Mouse (Mus musculus): Measurements from ENCODE around the gene Arl3. TPM values are rescaled to one million over a fixed set of nuclear protein-coding genes. Genes with fewer than 3 reads are reported as not detected.
A peak's percentile ranks its signal among the peaks of the same experiment; 100 is the strongest.

Gene Arl3
- polyA plus RNA-seq, 1 experiment, result 81.9 TPM

GRCm38 (mm10) chr19:46495136-46495535 lies 77.9 kb downstream of the Arl3 start:
- no peaks in the 10 kb centered on the region for H3K36me3 ChIP-seq (ENCODE audit: control insufficient read depth, insufficient read depth)
- no peak overlapping the region for H3K4me2 ChIP-seq (ENCODE audit: low read depth)
- H3K4me3 ChIP-seq, result no peak overlapping the region
- no peak overlapping the region for H3ac ChIP-seq (ENCODE audit: control insufficient read depth, insufficient read length)
- H3K27me3 ChIP-seq (ENCODE audit: control insufficient read depth, insufficient read depth, insufficient read length), result no peaks in the 10 kb centered on the region
- H3K79me2 ChIP-seq (ENCODE audit: control insufficient read depth, insufficient read depth), result no peaks in the 10 kb centered on the region
- TF ChIP-seq CEBPB (IDR thresholded peaks at IDR 0.05; ENCODE audit: insufficient read depth, poor library complexity, severe bottlenecking), result no peak
- no peak for TF ChIP-seq MYOG (IDR thresholded peaks at IDR 0.05; ENCODE audit: control insufficient read depth in 1 of 3, insufficient read depth in 1 of 3, insufficient read length in 2 of 3, low read depth in 2 of 3)
- no peak for TF ChIP-seq TCF3 (IDR thresholded peaks at IDR 0.05; ENCODE audit: insufficient read length, low read depth)
- TF ChIP-seq SRF (IDR thresholded peaks at IDR 0.05; ENCODE audit: control insufficient read depth, insufficient read length, low read depth), result no peak
- TF ChIP-seq REST (IDR thresholded peaks at IDR 0.05; ENCODE audit: insufficient read depth, insufficient read length), result no peak
- TF ChIP-seq E2F4 (IDR thresholded peaks at IDR 0.05; ENCODE audit: insufficient read depth), result no peak
- TF ChIP-seq POLR2A (IDR thresholded peaks at IDR 0.05; ENCODE audit: insufficient read length, low read depth), result no peak
- TF ChIP-seq MYOD1 (IDR thresholded peaks at IDR 0.05; ENCODE audit: control insufficient read depth in 1 of 3, insufficient read length in 2 of 3, low read depth in 2 of 3), result no peak
- no peak for TF ChIP-seq USF1 (IDR thresholded peaks at IDR 0.05; ENCODE audit: low read depth)
- TF ChIP-seq POLR2AphosphoS2 (IDR thresholded peaks at IDR 0.05; ENCODE audit: insufficient read length, low read depth), result no peak
- no peak for TF ChIP-seq TCF12 (IDR thresholded peaks at IDR 0.05; ENCODE audit: insufficient read depth, poor library complexity, severe bottlenecking)
- no peak for TF ChIP-seq MAX (IDR thresholded peaks at IDR 0.05; ENCODE audit: low read depth)

- no peaks in the 10 kb centered on the region for H3K36me3 ChIP-seq (ENCODE audit: control insufficient read depth, insufficient read depth)
- no peaks in the 10 kb centered on the region for H3K79me2 ChIP-seq (ENCODE audit: control insufficient read depth, insufficient read depth)
- TF ChIP-seq CEBPB (IDR thresholded peaks at IDR 0.05; ENCODE audit: insufficient read depth, poor library complexity, severe bottlenecking), result no peak
- TF ChIP-seq TCF3 (IDR thresholded peaks at IDR 0.05; ENCODE audit: insufficient read length, low read depth), result peak; percentile 71
- no peak for TF ChIP-seq MAX (IDR thresholded peaks at IDR 0.05; ENCODE audit: low read depth)
- TF ChIP-seq REST (IDR thresholded peaks at IDR 0.05; ENCODE audit: insufficient read depth, insufficient read length), result no peak
- peak; percentile 33 to 94 (median 81) for TF ChIP-seq MYOD1 (IDR thresholded peaks at IDR 0.05; ENCODE audit: control insufficient read depth in 1 of 3, insufficient read length in 2 of 3, low read depth in 2 of 3)
- TF ChIP-seq POLR2A (IDR thresholded peaks at IDR 0.05; ENCODE audit: insufficient read length, low read depth), result no peak
- TF ChIP-seq POLR2AphosphoS2 (IDR thresholded peaks at IDR 0.05; ENCODE audit: insufficient read length, low read depth), result peak; percentile 38
- TF ChIP-seq MYOG (IDR thresholded peaks at IDR 0.05; ENCODE audit: control insufficient read depth in 1 of 3, insufficient read depth in 1 of 3, insufficient read length in 2 of 3, low read depth in 2 of 3), result peak in 2 of 3 experiments; percentile 64 to 96
- TF ChIP-seq TCF12 (IDR thresholded peaks at IDR 0.05; ENCODE audit: insufficient read depth, poor library complexity, severe bottlenecking), result peak; percentile 70
- TF ChIP-seq E2F4 (IDR thresholded peaks at IDR 0.05; ENCODE audit: insufficient read depth), result no peak
- TF ChIP-seq USF1 (IDR thresholded peaks at IDR 0.05; ENCODE audit: low read depth), result no peak
- peak; percentile 5 for TF ChIP-seq SRF (IDR thresholded peaks at IDR 0.05; ENCODE audit: control insufficient read depth, insufficient read length, low read depth)
- peak overlapping the region; percentile 38 for H3K4me2 ChIP-seq (ENCODE audit: low read depth)
- no peak overlapping the region for H3K4me3 ChIP-seq
- no peak overlapping the region for H3ac ChIP-seq (ENCODE audit: control insufficient read depth, insufficient read length)
- no peaks in the 10 kb centered on the region for H3K27me3 ChIP-seq (ENCODE audit: control insufficient read depth, insufficient read depth, insufficient read length)
Measured at GRCm38 (mm10) chr19:46490634-46491033, 82.4 kb downstream of the Arl3 start.

GRCm38 (mm10) chr19:46489448-46489847 lies 83.5 kb downstream of the Arl3 start:
- Histone ChIP-seq H3K79me2 (ENCODE audit: control insufficient read depth, insufficient read depth) (no peaks in the 10 kb centered on the region), H3K27me3 (ENCODE audit: control insufficient read depth, insufficient read depth, insufficient read length) (no peaks in the 10 kb centered on the region), H3ac (ENCODE audit: control insufficient read depth, insufficient read length) (no peak overlapping the region), H3K4me2 (ENCODE audit: low read depth) (no peak overlapping the region), H3K4me3 (no peak overlapping the region), H3K36me3 (ENCODE audit: control insufficient read depth, insufficient read depth) (no peaks in the 10 kb centered on the region)
- TF ChIP-seq MYOD1 (IDR thresholded peaks at IDR 0.05; ENCODE audit: control insufficient read depth in 1 of 3, insufficient read length in 2 of 3, low read depth in 2 of 3), result no peak
- no peak for TF ChIP-seq TCF3 (IDR thresholded peaks at IDR 0.05; ENCODE audit: insufficient read length, low read depth)
- no peak for TF ChIP-seq REST (IDR thresholded peaks at IDR 0.05; ENCODE audit: insufficient read depth, insufficient read length)

- TF ChIP-seq POLR2A (IDR thresholded peaks at IDR 0.05; ENCODE audit: insufficient read length, low read depth), result no peak
- no peak for TF ChIP-seq CEBPB (IDR thresholded peaks at IDR 0.05; ENCODE audit: insufficient read depth, poor library complexity, severe bottlenecking)
- TF ChIP-seq E2F4 (IDR thresholded peaks at IDR 0.05; ENCODE audit: insufficient read depth), result no peak
- no peak for TF ChIP-seq USF1 (IDR thresholded peaks at IDR 0.05; ENCODE audit: low read depth)
- no peak for TF ChIP-seq TCF3 (IDR thresholded peaks at IDR 0.05; ENCODE audit: insufficient read length, low read depth)
- TF ChIP-seq MYOD1 (IDR thresholded peaks at IDR 0.05; ENCODE audit: control insufficient read depth in 1 of 3, insufficient read length in 2 of 3, low read depth in 2 of 3), result no peak
- TF ChIP-seq SRF (IDR thresholded peaks at IDR 0.05; ENCODE audit: control insufficient read depth, insufficient read length, low read depth), result no peak
- no peak for TF ChIP-seq MAX (IDR thresholded peaks at IDR 0.05; ENCODE audit: low read depth)
- TF ChIP-seq MYOG (IDR thresholded peaks at IDR 0.05; ENCODE audit: control insufficient read depth in 1 of 3, insufficient read depth in 1 of 3, insufficient read length in 2 of 3, low read depth in 2 of 3), result no peak
- TF ChIP-seq POLR2AphosphoS2 (IDR thresholded peaks at IDR 0.05; ENCODE audit: insufficient read length, low read depth), result no peak
- no peak for TF ChIP-seq TCF12 (IDR thresholded peaks at IDR 0.05; ENCODE audit: insufficient read depth, poor library complexity, severe bottlenecking)
- TF ChIP-seq REST (IDR thresholded peaks at IDR 0.05; ENCODE audit: insufficient read depth, insufficient read length), result no peak
- H3K36me3 ChIP-seq (ENCODE audit: control insufficient read depth, insufficient read depth), result no peaks in the 10 kb centered on the region
- H3K27me3 ChIP-seq (ENCODE audit: control insufficient read depth, insufficient read depth, insufficient read length), result no peaks in the 10 kb centered on the region
- no peaks in the 10 kb centered on the region for H3K79me2 ChIP-seq (ENCODE audit: control insufficient read depth, insufficient read depth)
- H3ac ChIP-seq (ENCODE audit: control insufficient read depth, insufficient read length), result no peak overlapping the region
- no peak overlapping the region for H3K4me2 ChIP-seq (ENCODE audit: low read depth)
- H3K4me3 ChIP-seq, result no peak overlapping the region
Measured at GRCm38 (mm10) chr19:46486709-46487108, 86.3 kb downstream of the Arl3 start.

- Histone ChIP-seq H3ac (ENCODE audit: control insufficient read depth, insufficient read length) (no peak overlapping the region), H3K4me2 (ENCODE audit: low read depth) (peak overlapping the region; percentile 78)
Measured at GRCm38 (mm10) chr19:46485847-46486246, 87.2 kb downstream of the Arl3 start.

More at GRCm38 (mm10) chr19:46485847-46486246, 87.2 kb downstream of the Arl3 start:
- Histone ChIP-seq H3K79me2 (ENCODE audit: control insufficient read depth, insufficient read depth) (no peaks in the 10 kb centered on the region), H3K4me3 (no peak overlapping the region), H3K36me3 (ENCODE audit: control insufficient read depth, insufficient read depth) (no peaks in the 10 kb centered on the region), H3K27me3 (ENCODE audit: control insufficient read depth, insufficient read depth, insufficient read length) (no peaks in the 10 kb centered on the region)
- TF ChIP-seq CEBPB (IDR thresholded peaks at IDR 0.05; ENCODE audit: insufficient read depth, poor library complexity, severe bottlenecking) (no peak), MYOG (IDR thresholded peaks at IDR 0.05; ENCODE audit: control insufficient read depth in 1 of 3, insufficient read depth in 1 of 3, insufficient read length in 2 of 3, low read depth in 2 of 3) (peak in 2 of 3 experiments; percentile 20 to 76), MYOD1 (IDR thresholded peaks at IDR 0.05; ENCODE audit: control insufficient read depth in 1 of 3, insufficient read length in 2 of 3, low read depth in 2 of 3) (peak; percentile 16 to 75 (median 46)), POLR2AphosphoS2 (IDR thresholded peaks at IDR 0.05; ENCODE audit: insufficient read length, low read depth) (peak; percentile 23), POLR2A (IDR thresholded peaks at IDR 0.05; ENCODE audit: insufficient read length, low read depth) (peak; percentile 55), SRF (IDR thresholded peaks at IDR 0.05; ENCODE audit: control insufficient read depth, insufficient read length, low read depth) (no peak)

Data from myocyte (in vitro differentiated cells).